Mouse (Mus musculus) intestine, postnatal 0 days (tissue): ENCODE measurements at regions not wholly inside any gene's neighbourhood (a gene's known extent, or its start where the extent isn't known, plus 50 kb on each side); places are given as distances from the start of the nearest gene placed in this dataset.

Experiments
- ATAC-seq: fragments of 200-750 bp; cut with Nextera tagmentation; 2 replicates; pipeline ENCODE4 v1.8.0; 2017; ENCODE audit warnings: mild to moderate bottlenecking, moderate TSS enrichment, moderate library complexity
- H3K27ac ChIP-seq: fragments of 300-500 bp; sonication (generic); 2 replicates; pipeline ENCODE4 v1.5.1; 2014; ENCODE audit warnings: mild to moderate bottlenecking, low read depth, low read length, moderate library complexity
- H3K27me3 ChIP-seq: fragments of 300-500 bp; sonication (generic); replicated peaks from 2 replicates; pipeline ENCODE4 v1.6.1; 2014; ENCODE audit warnings: low read length, mixed read lengths; ENCODE audit not compliant: control insufficient read depth, insufficient read depth
- H3K36me3 ChIP-seq: fragments of 300-500 bp; sonication (generic); 2 replicates; pipeline ENCODE4 v1.6.1; 2014; ENCODE audit warnings: mild to moderate bottlenecking, moderate library complexity; ENCODE audit not compliant: control insufficient read depth, insufficient read depth
- H3K4me1 ChIP-seq: fragments of 300-500 bp; sonication (generic); replicated peaks from 2 replicates; pipeline ENCODE4 v1.6.1; 2014; ENCODE audit warnings: antibody characterized with exemption, low read length, mixed read lengths; ENCODE audit not compliant: control insufficient read depth, insufficient read depth
- H3K4me2 ChIP-seq: fragments of 300-500 bp; sonication (generic); replicated peaks from 2 replicates; pipeline ENCODE4 v1.6.1; 2014; ENCODE audit warnings: low read depth, mild to moderate bottlenecking, moderate library complexity
- H3K4me3 ChIP-seq: fragments of 300-500 bp; sonication (generic); 2 replicates; pipeline ENCODE4 v1.5.1; 2014; ENCODE audit warnings: low read depth, low read length
- H3K9ac ChIP-seq: fragments of 300-500 bp; sonication (generic); 2 replicates; pipeline ENCODE4 v1.6.1; 2014; ENCODE audit warnings: mild to moderate bottlenecking, low read depth, low read length
- H3K9me3 ChIP-seq: fragments of 300-500 bp; sonication (generic); 2 replicates; pipeline ENCODE4 v1.6.1; 2016; ENCODE audit warnings: mixed run types; ENCODE audit not compliant: control insufficient read depth
- CTCF ChIP-seq: sonication (generic); IDR thresholded peaks from 2 replicates; pipeline ENCODE4 v1.5.1; 2016; ENCODE audit warnings: low read depth, mild to moderate bottlenecking, control low read depth, antibody characterized with exemption, moderate library complexity
- WGBS: fragments of 180-500 bp; shearing (Covaris S2); extraction: QIAGEN DNeasy Blood & Tissue Kit; methylation state at CpG from one replicate; pipeline ENCODE4 v1.1.7; 2014; 5-methylcytosine and 5-hydroxymethylcytosine counted together

GRCm38 (mm10) chr13:59880055-59880454, 57.1 kb upstream of the Tut7 start:
- TF ChIP-seq CTCF: no peak
- Histone ChIP-seq H3K4me3 (no peak overlapping the region), H3K4me1 (no peaks in the 10 kb centered on the region), H3K36me3 (no peaks in the 10 kb centered on the region), H3K4me2 (no peak overlapping the region), H3K9me3 (no peaks in the 10 kb centered on the region), H3K9ac (no peak overlapping the region), H3K27me3 (no peaks in the 10 kb centered on the region), H3K27ac (no peak overlapping the region)
- WGBS: 79% methylated on average over 3 of the region's 3 CpGs
- no peak for ATAC-seq

- H3K4me2 ChIP-seq: no peak overlapping the region
- no peak for ATAC-seq
- H3K27ac ChIP-seq: no peak overlapping the region
Measured at GRCm38 (mm10) chr13:59875637-59876036, 52.7 kb upstream of the Tut7 start.

GRCm38 (mm10) chr13:59874137-59874931, 51.4 kb upstream of the Tut7 start:
- H3K4me2 ChIP-seq: no peak overlapping the region
- no peaks in the 10 kb centered on the region for H3K27me3 ChIP-seq
- H3K4me1 ChIP-seq: no peaks in the 10 kb centered on the region
- ATAC-seq: no peak
- H3K36me3 ChIP-seq: no peaks in the 10 kb centered on the region
- 67% methylated on average over 7 of the region's 7 CpGs for WGBS
- no peak overlapping the region for H3K4me3 ChIP-seq
- no peaks in the 10 kb centered on the region for H3K9me3 ChIP-seq
- no peak for TF ChIP-seq CTCF
- H3K27ac ChIP-seq: no peak overlapping the region
- no peak overlapping the region for H3K9ac ChIP-seq

More at GRCm38 (mm10) chr13:59875637-59876036, 52.7 kb upstream of the Tut7 start:
- Histone ChIP-seq H3K9ac (no peak overlapping the region), H3K36me3 (no peaks in the 10 kb centered on the region), H3K9me3 (no peaks in the 10 kb centered on the region), H3K4me3 (no peak overlapping the region), H3K4me1 (no peaks in the 10 kb centered on the region), H3K27me3 (no peaks in the 10 kb centered on the region)
- no peak for TF ChIP-seq CTCF
- whole genome bisulfite sequencing: 56% methylated on average over 2 of the region's 2 CpGs
